Mouse (Mus musculus): ENCODE data around the gene Clip2. TPM values are rescaled to one million over a fixed set of nuclear protein-coding genes. Genes with fewer than 3 reads are reported as not detected.

The Clip2 gene
- total and polyA plus RNA-seq, 3 experiments, result 0.28 to 0.53 (median 0.38) TPM

DNA sequence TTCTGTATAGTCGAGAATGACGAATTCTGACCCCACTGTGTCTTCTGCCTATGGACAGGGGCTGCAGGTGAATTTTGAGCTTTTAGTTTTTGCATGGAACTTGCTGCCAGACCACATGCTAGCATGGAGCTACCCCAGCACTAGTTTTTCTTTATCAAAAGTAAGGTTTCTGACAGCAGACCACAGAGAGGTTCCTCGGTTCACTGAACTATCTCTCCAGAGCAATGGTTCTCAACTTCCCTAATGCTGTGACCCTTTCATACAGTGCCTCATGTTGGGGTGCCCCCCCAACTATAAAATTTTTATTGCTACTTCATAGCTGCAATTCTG, 31.6 kb upstream of the Clip2 start:
- no peak for TF ChIP-seq CTCF (IDR thresholded peaks at IDR 0.05; ENCODE audit: low read depth, low read length)
- no peak for TF ChIP-seq GATA1 (IDR thresholded peaks at IDR 0.05; ENCODE audit: borderline replicate concordance, low read length)
- TF ChIP-seq TAL1 (conservative IDR thresholded peaks at IDR 0.05; ENCODE audit: low read depth, low read length), result no peak
- no peak for TF ChIP-seq POLR2AphosphoS5 (IDR thresholded peaks at IDR 0.05; ENCODE audit: insufficient replicate concordance, low read depth, low read length)
- TF ChIP-seq GATA2 (IDR thresholded peaks at IDR 0.05; ENCODE audit: borderline replicate concordance, low read depth, low read length), result no peak

GRCm38 (mm10) chr5:134583006-134583883, 31.0 kb upstream of the Clip2 start:
- peaks cover 27% of the 10 kb centered on the region for H3K36me3 ChIP-seq (replicated peaks)
- peaks cover 46% of the 10 kb centered on the region for H3K4me1 ChIP-seq (ENCODE audit: insufficient read depth, low read depth, low read length)
- no peaks in the 10 kb centered on the region for H3K27me3 ChIP-seq (ENCODE audit: insufficient read depth, low read length)
- ATAC-seq (ENCODE audit: extremely low read depth, insufficient number of reproducible peaks, low FRiP score, poor library complexity, severe bottlenecking) (no peak), DNase-seq (ENCODE audit: low spot score) (no peak)
- peak overlapping the region; percentile 89 for H3K4me3 ChIP-seq (ENCODE audit: low read depth, low read length)
- H3K9me3 ChIP-seq (replicated peaks), result no peaks in the 10 kb centered on the region
- no peak for TF ChIP-seq TAL1 (conservative IDR thresholded peaks at IDR 0.05; ENCODE audit: low read depth, low read length)

More for the DNA sequence above, 31.6 kb upstream of the Clip2 start:
- Histone ChIP-seq H3K27me3 (ENCODE audit: insufficient read depth, low read length) (no peaks in the 10 kb centered on the region), H3K4me1 (ENCODE audit: insufficient read depth, low read depth, low read length) (peaks cover 50% of the 10 kb centered on the region), H3K4me3 (ENCODE audit: low read depth, low read length) (peak overlapping the region; percentile 89), H3K36me3 (replicated peaks) (peaks cover 32% of the 10 kb centered on the region), H3K9me3 (replicated peaks) (no peaks in the 10 kb centered on the region)
- ATAC-seq (ENCODE audit: extremely low read depth, insufficient number of reproducible peaks, low FRiP score, poor library complexity, severe bottlenecking) (no peak), DNase-seq (ENCODE audit: low spot score) (peak; percentile 33)

DNA sequence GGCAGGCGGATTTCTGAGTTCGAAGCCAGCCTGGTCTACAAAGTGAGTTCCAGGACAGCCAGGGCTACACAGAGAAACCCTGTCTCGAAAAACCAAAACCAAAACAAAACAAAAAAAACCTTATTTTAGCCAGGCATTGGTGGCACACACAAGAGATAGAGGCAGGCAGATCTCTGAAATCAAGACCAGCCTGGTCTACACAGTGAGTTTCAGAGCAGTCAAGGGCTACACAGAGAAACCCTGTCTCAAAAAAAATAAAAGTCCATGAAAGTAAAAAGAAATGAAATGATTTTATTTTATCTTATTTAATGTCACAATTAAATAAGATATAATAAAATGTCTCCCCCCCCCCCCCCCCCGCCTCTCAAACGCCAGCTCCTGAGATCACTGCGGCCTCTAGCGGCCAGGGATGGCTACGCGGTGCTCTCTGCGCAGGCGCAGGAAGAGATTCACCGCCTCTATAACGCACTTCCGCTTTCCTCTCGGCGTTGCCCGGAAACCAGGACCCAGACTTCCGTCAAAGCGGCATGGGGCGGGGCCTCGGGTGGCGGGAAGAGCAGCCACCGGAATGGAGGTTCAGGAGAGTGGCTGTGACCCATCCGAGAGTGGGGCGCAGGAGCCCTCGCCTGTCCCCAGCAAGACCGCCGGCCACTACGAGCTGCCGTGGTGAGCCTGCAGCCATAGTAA, 30.1 kb upstream of the Clip2 start:
- Histone ChIP-seq H3K36me3 (replicated peaks) (peaks cover 26% of the 10 kb centered on the region), H3K4me1 (ENCODE audit: insufficient read depth, low read depth, low read length) (peaks cover 44% of the 10 kb centered on the region), H3K9me3 (replicated peaks) (no peaks in the 10 kb centered on the region), H3K27me3 (ENCODE audit: insufficient read depth, low read length) (no peaks in the 10 kb centered on the region), H3K4me3 (ENCODE audit: low read depth, low read length) (peak overlapping the region; percentile 89)
- TF ChIP-seq TAL1 (conservative IDR thresholded peaks at IDR 0.05; ENCODE audit: low read depth, low read length), result no peak
- no peak for TF ChIP-seq GATA2 (IDR thresholded peaks at IDR 0.05; ENCODE audit: borderline replicate concordance, low read depth, low read length)
- no peak for TF ChIP-seq GATA1 (IDR thresholded peaks at IDR 0.05; ENCODE audit: borderline replicate concordance, low read length)
- no peak for TF ChIP-seq CTCF (IDR thresholded peaks at IDR 0.05; ENCODE audit: low read depth, low read length)
- no peak for TF ChIP-seq POLR2AphosphoS5 (IDR thresholded peaks at IDR 0.05; ENCODE audit: insufficient replicate concordance, low read depth, low read length)
- DNase-seq (ENCODE audit: low spot score) (peak; percentile 92), ATAC-seq (ENCODE audit: extremely low read depth, insufficient number of reproducible peaks, low FRiP score, poor library complexity, severe bottlenecking) (peak; percentile 88)

DNA sequence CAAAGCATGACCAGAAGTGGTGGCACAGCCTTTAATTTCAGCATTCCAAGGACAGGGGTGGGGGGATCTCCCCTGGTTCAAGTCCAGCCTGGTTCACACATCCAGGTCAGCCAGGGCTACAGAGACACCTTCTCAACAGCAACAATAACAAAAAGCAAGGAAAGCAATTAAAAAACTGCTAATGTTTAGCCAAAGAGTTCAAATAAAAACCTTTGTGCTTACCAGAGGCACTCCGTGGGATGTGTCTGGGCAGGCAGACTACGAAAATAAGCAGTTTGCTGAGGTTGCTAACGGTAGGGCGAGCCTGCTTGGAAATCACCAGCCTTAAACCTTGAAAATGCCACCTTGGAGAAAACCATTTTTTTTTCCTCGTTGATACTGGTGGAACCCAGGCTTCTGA, 28.9 kb upstream of the Clip2 start, which contains the start of gene Rfc2:
Rfc2 (plus strand) TSS at position 221 of the 400 bp plus-strand sequence.
- H3K4me1 ChIP-seq (ENCODE audit: insufficient read depth, low read depth, low read length), result peaks cover 38% of the 10 kb centered on the region
- H3K27me3 ChIP-seq (ENCODE audit: insufficient read depth, low read length), result no peaks in the 10 kb centered on the region
- peaks cover 13% of the 10 kb centered on the region for H3K36me3 ChIP-seq (replicated peaks)
- DNase-seq (ENCODE audit: low spot score) (no peak), ATAC-seq (ENCODE audit: extremely low read depth, insufficient number of reproducible peaks, low FRiP score, poor library complexity, severe bottlenecking) (no peak)
- H3K9me3 ChIP-seq (replicated peaks), result no peaks in the 10 kb centered on the region
- no peak for TF ChIP-seq POLR2AphosphoS5 (IDR thresholded peaks at IDR 0.05; ENCODE audit: insufficient replicate concordance, low read depth, low read length)
- TF ChIP-seq GATA2 (IDR thresholded peaks at IDR 0.05; ENCODE audit: borderline replicate concordance, low read depth, low read length), result no peak
- TF ChIP-seq CTCF (IDR thresholded peaks at IDR 0.05; ENCODE audit: low read depth, low read length), result no peak
- TF ChIP-seq GATA1 (IDR thresholded peaks at IDR 0.05; ENCODE audit: borderline replicate concordance, low read length), result no peak
- TF ChIP-seq TAL1 (conservative IDR thresholded peaks at IDR 0.05; ENCODE audit: low read depth, low read length), result no peak
- H3K4me3 ChIP-seq (ENCODE audit: low read depth, low read length), result no peak within 1 kb of the TSS

DNA sequence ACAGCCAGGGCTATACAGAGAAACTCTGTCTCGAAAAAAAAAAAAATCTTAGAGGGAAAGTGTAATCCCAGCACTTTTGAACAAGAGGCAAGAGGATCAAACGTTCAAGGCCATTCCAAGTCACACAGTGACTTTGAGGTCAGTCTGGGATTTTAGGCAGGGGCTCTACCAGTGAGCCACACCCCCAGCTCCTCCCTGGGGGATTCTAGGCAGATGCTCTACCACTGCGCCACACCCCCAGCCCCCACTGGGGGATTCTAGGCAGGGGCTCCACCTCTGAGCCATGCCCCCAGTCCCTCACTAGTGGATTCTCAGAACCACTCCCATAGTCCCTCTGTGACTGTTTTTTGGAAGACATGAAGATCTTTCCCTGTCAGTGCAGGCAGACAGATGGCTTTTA, 26.9 kb upstream of the Clip2 start:
- H3K27me3 ChIP-seq (ENCODE audit: insufficient read depth, low read length), result no peaks in the 10 kb centered on the region
- H3K4me3 ChIP-seq (ENCODE audit: low read depth, low read length), result no peak overlapping the region
- TF ChIP-seq GATA2 (IDR thresholded peaks at IDR 0.05; ENCODE audit: borderline replicate concordance, low read depth, low read length), result no peak
- ATAC-seq (ENCODE audit: extremely low read depth, insufficient number of reproducible peaks, low FRiP score, poor library complexity, severe bottlenecking) (no peak), DNase-seq (ENCODE audit: low spot score) (no peak)
- peaks cover 18% of the 10 kb centered on the region for H3K4me1 ChIP-seq (ENCODE audit: insufficient read depth, low read depth, low read length)
- H3K36me3 ChIP-seq (replicated peaks), result no peaks in the 10 kb centered on the region
- H3K9me3 ChIP-seq (replicated peaks), result no peaks in the 10 kb centered on the region

- H3K4me3 ChIP-seq (ENCODE audit: low read depth, low read length), result no peak overlapping the region
- H3K27me3 ChIP-seq (ENCODE audit: insufficient read depth, low read length), result peaks cover 14% of the 10 kb centered on the region
- DNase-seq (ENCODE audit: low spot score) (no peak), ATAC-seq (ENCODE audit: extremely low read depth, insufficient number of reproducible peaks, low FRiP score, poor library complexity, severe bottlenecking) (no peak)
- H3K9me3 ChIP-seq (replicated peaks), result no peaks in the 10 kb centered on the region
- TF ChIP-seq TAL1 (conservative IDR thresholded peaks at IDR 0.05; ENCODE audit: low read depth, low read length), result no peak
- no peak for TF ChIP-seq CTCF (IDR thresholded peaks at IDR 0.05; ENCODE audit: low read depth, low read length)
- TF ChIP-seq POLR2AphosphoS5 (IDR thresholded peaks at IDR 0.05; ENCODE audit: insufficient replicate concordance, low read depth, low read length), result no peak
- TF ChIP-seq GATA1 (IDR thresholded peaks at IDR 0.05; ENCODE audit: borderline replicate concordance, low read length), result no peak
- no peak for TF ChIP-seq GATA2 (IDR thresholded peaks at IDR 0.05; ENCODE audit: borderline replicate concordance, low read depth, low read length)
- peaks cover 9% of the 10 kb centered on the region for H3K4me1 ChIP-seq (ENCODE audit: insufficient read depth, low read depth, low read length)
- no peaks in the 10 kb centered on the region for H3K36me3 ChIP-seq (replicated peaks)
These were observed 25.3 kb upstream of the Clip2 start for GRCm38 (mm10) chr5:134577534-134577933.

Measured in G1E (cell line).